3 mouse cellular contexts compared by ENCODE assay signal in genomic region chr1:92970791-92971190, GRCm38 (mm10).
A peak's percentile ranks its signal among the peaks of the same experiment; 100 is the strongest.
DNase-seq lines count a peak whose midpoint lies in the region.

No protein-coding gene starts in this region.

- DNase-seq in heart, adult 11 months: peak; percentile 86
- peak; percentile 8 to 57 for DNase-seq in spleen, postnatal 4 days (ENCODE audit: low spot score in 2 of 2)
- DNase-seq in testis, postnatal 10 days (ENCODE audit: low spot score): peak; percentile 32

Comparison
In these comparisons a context has a peak if more than half of its experiments do, and no peak if none do; other contexts are left out.
1. DNase-seq: peak in every context shown above with its lines; median percentile 86 in heart, adult 11 months; 32 in spleen, postnatal 4 days; 32 in testis, postnatal 10 days.